Mouse (Mus musculus) liver, embryonic 15.5 days (tissue): ENCODE measurements around the gene H2-Ke6. TPM values are rescaled to one million over a fixed set of nuclear protein-coding genes. Genes with fewer than 3 reads are reported as not detected.

Source experiments
- microRNA counts: library from miRNA; unstranded; fragments of <30 nt; microRNA quantifications from one replicate; lab custom pipeline; 2016
- microRNA-seq: library from miRNA; unstranded; fragments of <30 nt; microRNA quantifications from one replicate; pipeline ENCODE4, GENCODE M21; 2016
- polyA plus RNA-seq: library from polyadenylated mRNA; unstranded; fragments of >200 nt; fragmentation: Nextera tagmentation; extraction: Ambion mirVana; gene quantifications from 2 replicates; pipeline ENCODE4 v1.2.1, GENCODE M21; 2015

The H2-Ke6 gene
- polyA plus RNA-seq, 1 experiment from 2014 or later, result 30.7 TPM

MicroRNA genes within 50 kb of the gene (microRNA counts, 519-probe panel; counts per million panel counts)
- microRNA mmu-miR-219 (lab: Ali Mortazavi, UCI), result not detected

Small RNAs within 50 kb of the gene (microRNA-seq; reads per million reads assigned to microRNA genes)
- gene Mir219a-1 (not detected), gene Mir219c (not detected)

Other genes with a start within 250 kb of the H2-Ke6 start
- gene Angptl4, start 246.2 kb downstream of the H2-Ke6 start, polyA plus RNA-seq, result 23.0 and 27.6 TPM in 2 replicates
- 10.4 and 12.8 TPM in 2 replicates for gene Kank3, start 217.5 kb downstream of the H2-Ke6 start, polyA plus RNA-seq
- gene Rps28, start 203.5 kb downstream of the H2-Ke6 start, polyA plus RNA-seq, result 356 and 444 TPM in 2 replicates
- gene Ndufa7, start 203.5 kb downstream of the H2-Ke6 start, polyA plus RNA-seq, result 240 and 251 TPM in 2 replicates
- gene Cd320, start 185.0 kb downstream of the H2-Ke6 start, polyA plus RNA-seq, result 14.4 and 14.7 TPM in 2 replicates
- not detected in 2 replicates for gene Gm7029, start 154.2 kb downstream of the H2-Ke6 start, polyA plus RNA-seq
- gene Kifc1, start 137.4 kb downstream of the H2-Ke6 start, polyA plus RNA-seq, result 7.5 and 8.3 TPM in 2 replicates
- gene Platr17, start 122.9 kb downstream of the H2-Ke6 start, polyA plus RNA-seq, result 0.35 and 0.38 TPM in 2 replicates
- gene Daxx, start 118.6 kb downstream of the H2-Ke6 start, polyA plus RNA-seq, result 18.7 and 20.4 TPM in 2 replicates
- gene Tapbp, start 112.2 kb downstream of the H2-Ke6 start, polyA plus RNA-seq, result 33.3 and 35.7 TPM in 2 replicates
- gene Zbtb22, start 112.2 kb downstream of the H2-Ke6 start, polyA plus RNA-seq, result 8.2 and 9.8 TPM in 2 replicates
- gene Rgl2, start 98.5 kb downstream of the H2-Ke6 start, polyA plus RNA-seq, result 8.2 and 10.2 TPM in 2 replicates
- 89.6 and 96.8 TPM in 2 replicates for gene Pfdn6, start 87.7 kb downstream of the H2-Ke6 start, polyA plus RNA-seq
- gene Wdr46, start 87.4 kb downstream of the H2-Ke6 start, polyA plus RNA-seq, result 18.4 and 19.3 TPM in 2 replicates
- 2.4 and 2.5 TPM in 2 replicates for gene B3galt4, start 76.6 kb downstream of the H2-Ke6 start, polyA plus RNA-seq
- gene Vps52, start 72.2 kb downstream of the H2-Ke6 start, polyA plus RNA-seq, result 23.3 and 24.6 TPM in 2 replicates
- gene Rps18, start 72.1 kb downstream of the H2-Ke6 start, polyA plus RNA-seq, result 939 and 1,010 TPM in 2 replicates
- 123 and 165 TPM in 2 replicates for gene H2-K1, start 27.7 kb downstream of the H2-Ke6 start, polyA plus RNA-seq
- 5.5 and 7.2 TPM in 2 replicates for gene Ring1, start 3.4 kb downstream of the H2-Ke6 start, polyA plus RNA-seq
- 56.3 and 68.5 TPM in 2 replicates for gene Slc39a7, start 3.6 kb upstream of the H2-Ke6 start, polyA plus RNA-seq
- 16.7 and 19.3 TPM in 2 replicates for gene Rxrb, start 3.8 kb upstream of the H2-Ke6 start, polyA plus RNA-seq
- gene Col11a2, start 11.4 kb upstream of the H2-Ke6 start, polyA plus RNA-seq, result 0.59 and 0.79 TPM in 2 replicates
- gene H2-Oa, start 64.3 kb upstream of the H2-Ke6 start, polyA plus RNA-seq, result 0.17 and 0.40 TPM in 2 replicates
- gene H2-DMa, start 91.5 kb upstream of the H2-Ke6 start, polyA plus RNA-seq, result 6.4 TPM in 2 replicates
- gene Brd2, start 94.6 kb upstream of the H2-Ke6 start, polyA plus RNA-seq, result 37.8 and 40.1 TPM in 2 replicates
- gene H2-DMb2, start 115.2 kb upstream of the H2-Ke6 start, polyA plus RNA-seq, result 0.54 and 1.0 TPM in 2 replicates
- gene H2-DMb1, start 125.0 kb upstream of the H2-Ke6 start, polyA plus RNA-seq, result 1.6 and 1.7 TPM in 2 replicates
- gene Tap1, start 159.5 kb upstream of the H2-Ke6 start, polyA plus RNA-seq, result 4.2 and 4.8 TPM in 2 replicates
- gene Psmb9, start 159.7 kb upstream of the H2-Ke6 start, polyA plus RNA-seq, result 10.6 and 11.2 TPM in 2 replicates
- gene Psmb8, start 169.7 kb upstream of the H2-Ke6 start, polyA plus RNA-seq, result 21.9 and 22.8 TPM in 2 replicates
- 7.2 and 7.4 TPM in 2 replicates for gene Tap2, start 175.5 kb upstream of the H2-Ke6 start, polyA plus RNA-seq
- 0.31 and 0.51 TPM in 2 replicates for gene H2-Ob, start 210.8 kb upstream of the H2-Ke6 start, polyA plus RNA-seq
- 6.6 and 9.3 TPM in 2 replicates for gene H2-Ab1, start 229.6 kb upstream of the H2-Ke6 start, polyA plus RNA-seq